Mouse (Mus musculus) mouse trophoblast stem cell (cell line): ENCODE results near the gene Btbd3.

Experiments
- in situ Hi-C, 2 experiments: fragments of 300-500 bp; cut with MseI, MboI; formaldehyde crosslinking; loops; 2 replicates in 1 of 2; 3 replicates in 1 of 2; pipeline ENCODE4 v1.15.1; 2025

The Btbd3 gene

DNA sequence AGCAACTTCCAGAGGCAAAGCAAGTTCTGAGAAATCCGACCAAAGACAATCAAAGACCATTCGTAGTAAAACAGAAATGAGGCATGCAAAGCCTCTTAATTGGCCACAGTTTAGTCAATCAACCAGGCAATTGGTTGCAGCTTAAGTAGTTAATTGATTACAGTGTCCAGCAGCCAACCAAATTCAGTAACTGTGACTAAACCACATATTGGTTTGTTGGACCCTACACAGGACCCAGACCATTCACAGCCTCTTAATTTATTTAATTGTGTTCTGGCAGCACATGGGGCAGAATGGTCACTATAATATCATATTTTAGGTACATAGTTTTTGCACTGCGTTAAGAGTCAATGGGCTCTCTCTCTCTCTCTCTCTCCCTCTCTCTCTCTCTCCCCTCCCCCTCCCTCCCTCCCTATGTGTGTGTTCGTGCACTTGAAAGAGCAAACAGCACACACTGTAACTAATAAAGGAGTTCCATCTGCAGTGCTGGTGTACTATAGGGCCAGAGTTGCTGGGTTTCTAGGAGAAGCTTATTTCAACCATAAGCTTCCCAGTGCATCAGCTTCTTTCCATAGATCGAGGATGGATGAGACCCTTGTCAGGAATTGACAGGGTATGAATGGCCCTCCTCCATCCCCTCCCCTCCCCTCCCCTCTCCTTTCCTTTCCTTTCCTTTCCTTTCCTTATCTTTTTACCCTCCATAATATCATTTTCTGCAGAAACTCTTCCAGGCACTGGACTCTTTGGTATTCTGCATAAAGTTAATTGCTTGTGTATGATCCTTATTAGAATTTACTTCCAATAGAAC, 275.0 kb downstream of the Btbd3 start:
- in situ Hi-C loops, result no loop called here

DNA sequence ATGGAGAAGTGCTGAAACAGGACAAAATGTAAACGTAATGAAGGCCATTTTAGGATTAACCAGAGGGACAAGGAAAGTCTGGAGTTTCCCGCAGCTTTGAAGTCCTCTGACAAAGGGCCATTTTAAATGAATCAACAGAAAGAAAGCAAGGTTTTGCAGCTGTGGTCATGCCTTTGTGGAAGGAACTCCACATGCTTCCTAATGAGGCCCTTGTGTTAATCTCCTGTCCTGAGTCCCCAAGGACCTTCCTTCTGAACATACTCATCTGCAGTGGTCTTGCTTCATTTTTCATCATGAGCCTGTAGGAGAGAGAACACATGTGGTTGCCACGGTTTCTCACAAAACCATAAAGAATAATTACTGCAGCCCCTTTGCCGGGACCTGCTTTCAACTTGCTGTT, 275.6 kb downstream of the Btbd3 start:
- in situ Hi-C loops, result no loop called here

DNA sequence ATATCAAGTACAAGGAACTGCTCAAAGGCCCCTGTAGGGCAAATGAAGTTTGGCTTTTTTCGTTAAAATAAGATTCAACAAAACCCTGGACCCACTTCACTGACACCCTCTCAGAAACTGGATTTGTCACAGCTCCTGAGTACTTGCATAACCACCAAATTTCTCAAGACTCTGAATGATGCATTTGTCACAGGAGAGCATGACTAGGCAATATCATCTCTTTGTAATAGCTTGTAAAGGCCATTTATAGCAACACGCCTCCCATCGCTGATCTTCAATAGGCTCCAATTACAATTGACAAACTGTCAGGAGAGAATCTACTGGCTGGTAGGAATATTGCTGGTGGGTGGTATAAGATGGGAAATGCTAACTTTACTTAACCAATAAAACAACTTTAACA, 283.3 kb downstream of the Btbd3 start:
- in situ Hi-C loops, result no loop called here

DNA sequence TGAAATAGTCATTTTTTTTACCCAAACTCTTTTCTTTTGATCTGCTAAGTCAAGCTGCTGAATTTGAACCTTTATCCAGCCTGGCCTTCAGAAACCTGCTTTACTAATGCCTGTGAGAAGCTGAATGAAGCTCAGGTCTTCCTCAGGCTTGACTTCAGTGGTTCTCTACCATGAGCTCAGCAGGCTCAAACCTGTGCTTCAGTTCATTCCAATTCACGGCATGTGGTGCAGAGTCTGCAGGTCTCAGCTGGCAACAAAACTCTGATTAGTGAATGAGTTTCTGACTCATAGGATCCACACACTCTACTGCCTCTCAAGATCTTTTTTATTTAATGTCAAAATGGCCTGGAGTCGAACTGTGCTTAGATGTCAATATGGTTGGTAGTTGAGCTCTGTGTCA, 292.6 kb downstream of the Btbd3 start:
- in situ Hi-C loops, result no loop called here

DNA sequence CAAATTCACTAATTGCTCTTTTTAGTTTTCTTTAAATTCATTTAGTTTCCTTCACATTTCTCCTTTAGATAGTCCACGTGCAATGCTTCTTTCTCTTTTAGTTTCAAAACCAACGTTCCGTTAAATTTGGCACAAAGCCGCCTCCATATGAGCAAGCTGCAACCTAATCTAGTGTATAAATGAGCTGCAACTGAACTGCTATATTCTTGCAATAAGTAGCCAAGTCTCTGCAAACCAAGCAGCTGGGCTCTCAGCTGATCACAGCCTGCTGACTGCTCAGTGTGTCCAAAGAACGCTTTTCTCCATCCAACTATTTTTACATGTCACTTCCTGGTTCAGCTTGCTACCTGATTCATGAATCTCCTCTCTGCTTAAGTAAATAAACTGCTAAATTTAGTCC, 295.2 kb downstream of the Btbd3 start:
- in situ Hi-C loops, result no loop called here

DNA sequence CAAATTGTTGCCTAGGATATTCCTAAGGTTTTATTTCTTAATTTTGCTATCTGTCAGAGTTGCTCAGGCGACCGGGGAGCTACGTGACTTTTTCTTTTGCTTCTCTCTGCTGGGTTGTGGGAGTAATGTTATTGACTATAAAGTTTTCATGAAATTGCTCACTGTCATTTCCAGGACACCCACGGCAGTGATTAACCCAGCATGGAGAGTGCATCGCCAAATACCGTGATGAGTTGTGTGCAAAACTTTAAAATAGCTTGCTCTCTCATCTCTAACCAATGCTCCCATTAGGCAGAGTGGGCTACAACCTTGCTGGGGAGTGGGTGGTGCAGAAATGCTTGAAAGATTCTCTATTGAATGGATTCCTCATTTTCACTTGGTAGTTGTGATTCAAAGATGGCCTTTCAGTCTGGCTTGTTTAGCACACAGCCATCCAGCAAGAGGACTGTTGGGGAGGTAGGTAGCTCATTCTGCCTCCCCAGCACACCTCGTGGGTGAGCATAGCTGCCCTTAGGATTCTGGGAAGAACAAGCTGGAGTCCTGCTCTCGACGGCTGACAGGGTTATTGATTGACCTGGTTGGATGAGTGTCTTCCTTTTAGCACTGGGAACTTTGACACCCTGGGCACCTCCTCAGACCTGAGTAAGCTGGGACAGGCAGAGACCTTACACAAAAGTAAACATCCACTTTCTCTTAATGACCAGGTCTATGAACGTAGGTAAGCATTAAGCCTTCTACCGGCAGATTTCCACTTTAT, 298.9 kb downstream of the Btbd3 start:
- in situ Hi-C loops, result no loop called here

DNA sequence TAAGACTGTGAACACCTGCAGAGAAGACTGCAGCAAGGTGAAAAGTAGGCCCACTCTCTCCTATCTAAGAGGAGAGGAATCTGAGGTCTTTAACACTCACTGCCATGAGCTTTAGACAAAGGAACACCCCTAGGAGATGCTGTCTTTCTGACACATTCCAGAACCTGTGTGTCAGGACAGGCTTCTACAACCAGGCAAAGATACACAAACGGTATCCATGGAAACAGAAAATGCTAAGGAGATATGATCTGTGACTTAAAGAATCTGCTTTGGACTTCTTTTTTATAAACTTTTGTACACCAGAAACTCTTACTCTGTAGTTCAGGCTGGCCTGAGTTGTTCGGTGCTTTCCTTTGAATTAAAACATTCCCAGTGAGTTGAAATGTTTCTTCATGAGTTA, 329.6 kb downstream of the Btbd3 start:
- in situ Hi-C loops, result no loop called here

DNA sequence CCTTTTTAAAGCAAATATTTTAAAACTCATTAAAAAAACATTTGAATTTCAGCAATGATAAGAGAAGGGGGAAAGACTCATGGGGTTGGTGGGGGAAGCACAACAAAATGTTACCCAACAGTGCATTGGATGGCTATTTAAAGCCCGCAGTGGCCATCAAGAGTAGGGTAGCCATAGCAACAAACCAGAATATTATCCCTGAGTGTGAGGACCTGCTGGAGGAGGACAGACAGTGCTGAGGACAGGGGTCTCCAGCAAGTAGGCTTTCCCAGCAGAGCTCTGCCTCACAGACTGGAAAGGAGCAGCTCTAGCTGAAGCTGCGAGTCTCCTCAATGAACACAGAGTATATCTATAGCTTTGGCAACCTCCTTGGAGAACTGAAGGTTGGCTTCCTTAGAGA, 331.0 kb downstream of the Btbd3 start:
- in situ Hi-C loops, result no loop called here

DNA sequence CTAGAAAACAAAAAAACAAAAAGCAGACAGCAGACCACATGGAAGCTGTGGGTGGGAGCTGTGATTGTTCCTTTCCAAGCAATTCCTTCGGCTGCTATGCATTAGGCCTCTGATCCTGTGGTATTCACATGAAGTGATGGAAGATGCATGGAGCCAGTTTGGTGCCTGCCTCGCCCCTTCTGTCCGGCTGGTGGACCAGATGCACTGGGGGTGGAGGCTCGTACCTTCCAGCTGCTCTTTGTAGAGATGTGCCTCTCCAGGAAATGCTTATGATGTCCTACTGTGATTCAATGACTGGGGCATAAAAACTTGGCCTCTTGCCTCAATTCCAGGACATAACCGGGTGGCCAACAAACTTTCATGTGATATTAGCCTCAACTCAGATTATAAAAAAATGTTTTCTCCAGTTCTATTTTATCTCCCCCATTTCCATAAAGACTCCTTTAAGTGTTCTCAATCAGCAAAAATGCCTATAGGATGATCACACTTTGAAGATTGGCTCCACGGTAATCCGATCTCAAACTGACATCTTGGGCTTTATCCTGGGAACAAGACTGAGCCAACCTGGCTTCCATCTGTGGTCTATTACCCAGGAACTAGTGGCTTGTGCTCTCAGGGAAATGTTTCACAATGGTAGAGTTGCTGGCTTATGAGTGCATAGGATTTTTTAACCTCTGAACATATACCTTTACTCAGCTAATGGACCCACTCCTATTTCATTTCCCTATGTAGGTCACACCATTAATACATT, 331.6 kb downstream of the Btbd3 start:
- in situ Hi-C loops, result no loop called here

DNA sequence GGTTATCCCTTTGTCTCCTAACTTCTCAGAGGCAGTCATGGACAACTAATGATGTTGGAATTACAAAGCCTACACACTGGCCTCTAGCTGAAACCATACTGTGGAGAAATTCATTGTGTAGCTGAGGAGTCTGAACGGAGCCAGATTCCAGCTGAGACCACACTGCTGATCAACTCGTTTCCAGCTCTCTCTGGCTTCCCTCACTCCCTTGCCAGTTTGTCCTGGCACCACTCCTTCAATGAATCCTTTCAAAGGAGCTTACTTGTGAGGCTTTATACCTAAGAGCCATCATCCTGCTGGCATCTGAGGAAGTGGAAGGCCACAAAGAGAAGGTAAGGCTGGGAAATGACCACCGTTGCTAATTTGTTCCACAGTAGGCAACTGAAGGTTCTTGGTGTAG, 332.7 kb downstream of the Btbd3 start:
- in situ Hi-C loops, result no loop called here

DNA sequence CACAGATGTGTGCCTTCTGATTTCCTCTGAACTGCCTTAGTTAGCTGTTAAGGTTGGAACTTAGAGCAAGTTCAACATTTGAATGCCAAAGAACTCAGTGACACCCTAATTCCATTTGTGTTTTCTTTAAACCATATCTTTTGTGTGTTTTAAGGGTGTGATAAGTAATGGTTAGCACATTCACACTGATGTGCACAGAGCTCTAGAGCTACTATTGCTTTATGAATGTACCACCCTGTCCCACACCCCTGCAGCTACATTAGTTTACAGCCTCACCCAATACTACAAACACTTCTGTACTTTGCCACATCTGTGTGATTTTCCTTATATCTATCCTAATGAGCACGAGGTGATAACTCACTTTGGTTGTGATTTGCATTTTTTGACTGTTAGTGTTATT, 333.9 kb downstream of the Btbd3 start:
- in situ Hi-C loops, result no loop called here

DNA sequence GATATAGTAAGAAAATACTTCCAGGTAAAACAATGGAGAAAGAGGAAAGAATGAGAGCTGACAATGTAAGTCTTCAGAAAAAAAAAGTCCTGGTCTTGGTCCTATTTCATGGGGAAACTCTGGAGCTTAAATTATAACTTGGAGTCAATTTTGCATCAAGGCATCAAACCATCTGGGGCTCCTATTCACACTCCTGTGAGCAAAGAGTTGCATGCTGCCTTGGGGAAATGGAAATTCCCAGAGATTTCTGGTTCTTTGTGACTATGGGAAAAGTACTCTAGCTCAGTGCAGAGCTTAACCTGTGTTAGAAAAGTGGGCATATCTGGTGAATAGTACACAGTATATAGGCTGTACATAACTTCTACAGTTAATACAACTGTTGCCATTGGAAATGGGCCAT, 356.0 kb downstream of the Btbd3 start:
- in situ Hi-C loops, result no loop called here

DNA sequence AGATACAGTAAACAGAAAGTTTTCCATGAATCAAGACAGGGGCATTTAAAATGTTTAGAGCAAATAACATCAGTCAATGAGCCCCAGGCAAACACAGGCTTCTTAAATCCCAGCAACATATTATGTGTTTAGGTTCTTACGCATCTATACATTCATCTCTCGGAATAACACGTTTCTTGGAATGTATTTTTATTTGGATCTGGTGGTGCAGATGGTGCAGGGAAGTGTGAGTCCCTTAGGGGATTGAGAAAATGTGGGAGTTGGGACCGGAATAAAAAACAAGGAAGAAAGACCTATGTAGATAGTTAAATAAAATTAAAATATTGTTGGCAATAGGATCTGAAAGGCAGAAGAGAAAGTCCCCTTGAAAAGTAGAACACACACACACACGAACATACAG, 361.1 kb downstream of the Btbd3 start:
- in situ Hi-C loops, result no loop called here
